In genomic region chr7:107757308-107758151, GRCm38 (mm10) we compare ENCODE assay signal across 7 mouse cellular contexts. TPM values are rescaled to one million over a fixed set of nuclear protein-coding genes. Genes with fewer than 3 reads are reported as not detected.
DNase-seq lines count a peak whose midpoint lies in the region; ATAC-seq and TF ChIP-seq lines count a peak whose summit lies in the region.

Gene Cyb5r2, minus strand, starts transcription at chr7:107758032.

- peak; percentile 80 for DNase-seq in MN1 (ENCODE audit: low spot score)
- DNase-seq in forebrain, postnatal 0 days: peak; percentile 22
- DNase-seq in lung, postnatal 14 days: peak; percentile 9
- no peak for DNase-seq in layer of hippocampus, adult 8-10 months (ENCODE audit: low spot score in 2 of 2)

- peak within 1 kb of the TSS; percentile 46 for H3K4me2 ChIP-seq in forebrain, postnatal 0 days (ENCODE audit: low read depth)
- H3K4me2 ChIP-seq in intestine, embryonic 15.5 days (replicated peaks): peak within 1 kb of the TSS; percentile 62
- H3K4me2 ChIP-seq in stomach, embryonic 15.5 days: peak within 1 kb of the TSS; percentile 54

- no peaks in the 10 kb centered on the region for H3K36me3 ChIP-seq in E14TG2a.4 (ENCODE audit: insufficient read depth, low read length)
- H3K36me3 ChIP-seq in forebrain, postnatal 0 days (ENCODE audit: insufficient read depth): no peaks in the 10 kb centered on the region
- H3K36me3 ChIP-seq in intestine, embryonic 15.5 days: no peaks in the 10 kb centered on the region
- no peaks in the 10 kb centered on the region for H3K36me3 ChIP-seq in stomach, embryonic 15.5 days

- TF ChIP-seq CTCF in E14TG2a.4 (conservative IDR thresholded peaks at IDR 0.05; ENCODE audit: low read length): no peak
- TF ChIP-seq CTCF in forebrain, postnatal 0 days (IDR thresholded peaks at IDR 0.05; ENCODE audit: low read depth): peak; percentile 26; the same call in 1 of the 2 replicates

- H3K9me3 ChIP-seq in E14TG2a.4 (ENCODE audit: low read length): no peaks in the 10 kb centered on the region
- no peaks in the 10 kb centered on the region for H3K9me3 ChIP-seq in forebrain, postnatal 0 days (ENCODE audit: low read length)
- no peaks in the 10 kb centered on the region for H3K9me3 ChIP-seq in intestine, embryonic 15.5 days
- H3K9me3 ChIP-seq in stomach, embryonic 15.5 days: no peaks in the 10 kb centered on the region

- peak; percentile 88 for ATAC-seq in forebrain, postnatal 0 days
- ATAC-seq in intestine, embryonic 15.5 days: peak; percentile 92
- ATAC-seq in stomach, embryonic 15.5 days (ENCODE audit: insufficient read depth, low FRiP score, low read depth): peak; percentile 68

- peak within 1 kb of the TSS; percentile 22; the same call in 1 of the 2 replicates for H3K9ac ChIP-seq in forebrain, postnatal 0 days
- no peak within 1 kb of the TSS for H3K9ac ChIP-seq in intestine, embryonic 15.5 days
- no peak within 1 kb of the TSS for H3K9ac ChIP-seq in stomach, embryonic 15.5 days

- H3K4me3 ChIP-seq in E14TG2a.4 (replicated peaks; ENCODE audit: low read length): peak within 1 kb of the TSS; percentile 72
- H3K4me3 ChIP-seq in forebrain, postnatal 0 days (ENCODE audit: low read depth, low read length): peak within 1 kb of the TSS; percentile 8
- H3K4me3 ChIP-seq in intestine, embryonic 15.5 days (replicated peaks): peak within 1 kb of the TSS; percentile 25
- peak within 1 kb of the TSS; percentile 21 for H3K4me3 ChIP-seq in stomach, embryonic 15.5 days (replicated peaks)

- H3K4me1 ChIP-seq in E14TG2a.4 (replicated peaks; ENCODE audit: low read depth, low read length): peaks cover 21% of the 10 kb centered on the region
- no peaks in the 10 kb centered on the region for H3K4me1 ChIP-seq in forebrain, postnatal 0 days (ENCODE audit: insufficient read depth)
- H3K4me1 ChIP-seq in intestine, embryonic 15.5 days (replicated peaks): peaks cover 3% of the 10 kb centered on the region; the same call in 1 of the 2 replicates
- H3K4me1 ChIP-seq in stomach, embryonic 15.5 days: peaks cover 7% of the 10 kb centered on the region

- no peak within 1 kb of the TSS for H3K27ac ChIP-seq in forebrain, postnatal 0 days (ENCODE audit: low read depth, low read length)
- no peak within 1 kb of the TSS for H3K27ac ChIP-seq in intestine, embryonic 15.5 days
- H3K27ac ChIP-seq in stomach, embryonic 15.5 days: no peak within 1 kb of the TSS

- peaks cover 11% of the 10 kb centered on the region; the same call in 1 of the 2 replicates for H3K27me3 ChIP-seq in E14TG2a.4 (ENCODE audit: insufficient read depth, low read length)
- no peaks in the 10 kb centered on the region for H3K27me3 ChIP-seq in forebrain, postnatal 0 days (ENCODE audit: insufficient read depth, low read length)
- no peaks in the 10 kb centered on the region; the same call in 1 of the 2 replicates for H3K27me3 ChIP-seq in intestine, embryonic 15.5 days (replicated peaks)
- H3K27me3 ChIP-seq in stomach, embryonic 15.5 days (replicated peaks): no peaks in the 10 kb centered on the region

- WGBS in forebrain, postnatal 0 days: 14% methylated on average over 23 of the region's 23 CpGs
- 12% methylated on average over 23 of the region's 23 CpGs for WGBS in intestine, embryonic 15.5 days
- 12% methylated on average over 23 of the region's 23 CpGs for WGBS in stomach, embryonic 15.5 days

RNA-seq across cellular contexts. Expression of gene Cyb5r2, which starts in this region (rescaled TPM):
- total RNA-seq in forebrain, postnatal 0 days (2014; rRNA removed): 0.15 TPM in 1 of 2 replicates, not detected in the other
- 0.18 TPM in 1 of 2 replicates, not detected in the other for polyA plus RNA-seq in forebrain, postnatal 0 days (2015; fragmentation: Nextera tagmentation; extraction: Ambion mirVana)
- 0.14 and 0.15 TPM in 2 replicates for polyA plus RNA-seq in intestine, embryonic 15.5 days (2015; fragmentation: Nextera tagmentation; extraction: Ambion mirVana)
- polyA plus RNA-seq in stomach, embryonic 15.5 days (2015; fragmentation: Nextera tagmentation; extraction: Ambion mirVana): 0.18 and 0.34 TPM in 2 replicates
- under 1 TPM in 3 of 4 experiments, not detected in 1; 0.16 to 0.43 (median 0.27) TPM for total RNA-seq in layer of hippocampus, adult 8-10 months (2022)

Comparison
In these comparisons a context has a peak if more than half of its experiments do, and no peak if none do; other contexts are left out.
1. Peak in DNase-seq, ATAC-seq, H3K4me3 ChIP-seq, H3K9ac ChIP-seq and H3K4me2 ChIP-seq in forebrain, postnatal 0 days; RNA of the gene not detected or under 1 TPM.
2. Peak in ATAC-seq, H3K4me3 ChIP-seq and H3K4me2 ChIP-seq in intestine, embryonic 15.5 days; RNA of the gene not detected or under 1 TPM.
3. Peak in ATAC-seq, H3K4me3 ChIP-seq and H3K4me2 ChIP-seq in stomach, embryonic 15.5 days; RNA of the gene not detected or under 1 TPM.
4. H3K4me3 ChIP-seq: peak in every context shown above with its lines; median percentile 72 in E14TG2a.4; 25 in intestine, embryonic 15.5 days; 21 in stomach, embryonic 15.5 days; 8 in forebrain, postnatal 0 days.
5. DNase-seq: peak in MN1 (single experiment) and lung, postnatal 14 days (single experiment); none in layer of hippocampus, adult 8-10 months (0 of 2).
6. Peak in every context shown above with its lines, with median percentiles within 50 percentile points of each other: ATAC-seq and H3K4me2 ChIP-seq.